Mouse (Mus musculus): ENCODE results near the gene Ttyh3. TPM values are rescaled to one million over a fixed set of nuclear protein-coding genes. Genes with fewer than 3 reads are reported as not detected.

Gene Ttyh3
- polyA plus RNA-seq, 1 experiment from 2014 or later: 17.0 TPM

- Histone ChIP-seq H3K9ac (ENCODE audit: low read depth, low read length) (peak overlapping the region; percentile 99), H3K27ac (ENCODE audit: low read length) (no peak overlapping the region), H3K36me3 (ENCODE audit: control insufficient read depth, insufficient read depth, low read length) (no peaks in the 10 kb centered on the region), H3K4me1 (ENCODE audit: control insufficient read depth, insufficient read depth, low read length) (peaks cover 48% of the 10 kb centered on the region), H3K9me3 (ENCODE audit: control insufficient read depth, low read length) (no peaks in the 10 kb centered on the region), H3K4me2 (ENCODE audit: low read depth, low read length) (peak overlapping the region; percentile 77; the same call in 1 of the 2 replicates), H3K4me3 (ENCODE audit: low read length) (no peak overlapping the region), H3K27me3 (replicated peaks; ENCODE audit: control insufficient read depth, insufficient read depth, low read length) (no peaks in the 10 kb centered on the region)
- no peak for ATAC-seq
- 87% methylated on average over 6 of the region's 6 CpGs for WGBS
Measured at GRCm38 (mm10) chr5:140646171-140646570, 2.7 kb downstream of the Ttyh3 start.

GRCm38 (mm10) chr5:140645454-140645853 lies 3.4 kb downstream of the Ttyh3 start:
- Histone ChIP-seq H3K4me1 (ENCODE audit: control insufficient read depth, insufficient read depth, low read length) (peaks cover 51% of the 10 kb centered on the region), H3K4me2 (ENCODE audit: low read depth, low read length) (no peak overlapping the region), H3K36me3 (ENCODE audit: control insufficient read depth, insufficient read depth, low read length) (no peaks in the 10 kb centered on the region), H3K9me3 (ENCODE audit: control insufficient read depth, low read length) (no peaks in the 10 kb centered on the region), H3K27me3 (replicated peaks; ENCODE audit: control insufficient read depth, insufficient read depth, low read length) (no peaks in the 10 kb centered on the region), H3K9ac (ENCODE audit: low read depth, low read length) (peak overlapping the region; percentile 6; the same call in 1 of the 2 replicates), H3K27ac (ENCODE audit: low read length) (no peak overlapping the region), H3K4me3 (ENCODE audit: low read length) (no peak overlapping the region)
- WGBS: 89% methylated on average over 4 of the region's 4 CpGs
- ATAC-seq: no peak

GRCm38 (mm10) chr5:140644702-140645201 lies 4.1 kb downstream of the Ttyh3 start:
- 68% methylated on average over 15 of the region's 15 CpGs for WGBS

GRCm38 (mm10) chr5:140644263-140644662 lies 4.6 kb downstream of the Ttyh3 start:
- Histone ChIP-seq H3K4me3 (ENCODE audit: low read length) (no peak overlapping the region), H3K9me3 (ENCODE audit: control insufficient read depth, low read length) (no peaks in the 10 kb centered on the region), H3K4me1 (ENCODE audit: control insufficient read depth, insufficient read depth, low read length) (peaks cover 41% of the 10 kb centered on the region), H3K27ac (ENCODE audit: low read length) (no peak overlapping the region), H3K36me3 (ENCODE audit: control insufficient read depth, insufficient read depth, low read length) (no peaks in the 10 kb centered on the region), H3K27me3 (replicated peaks; ENCODE audit: control insufficient read depth, insufficient read depth, low read length) (no peaks in the 10 kb centered on the region), H3K4me2 (ENCODE audit: low read depth, low read length) (no peak overlapping the region), H3K9ac (ENCODE audit: low read depth, low read length) (no peak overlapping the region)
- 87% methylated on average over 6 of the region's 6 CpGs for WGBS
- ATAC-seq: no peak

More at GRCm38 (mm10) chr5:140644702-140645201, 4.1 kb downstream of the Ttyh3 start:
- Histone ChIP-seq H3K9me3 (ENCODE audit: control insufficient read depth, low read length) (no peaks in the 10 kb centered on the region), H3K4me3 (ENCODE audit: low read length) (no peak overlapping the region), H3K27ac (ENCODE audit: low read length) (no peak overlapping the region), H3K27me3 (replicated peaks; ENCODE audit: control insufficient read depth, insufficient read depth, low read length) (no peaks in the 10 kb centered on the region), H3K4me1 (ENCODE audit: control insufficient read depth, insufficient read depth, low read length) (peaks cover 45% of the 10 kb centered on the region), H3K9ac (ENCODE audit: low read depth, low read length) (peak overlapping the region; percentile 12; the same call in 1 of the 2 replicates), H3K36me3 (ENCODE audit: control insufficient read depth, insufficient read depth, low read length) (no peaks in the 10 kb centered on the region), H3K4me2 (ENCODE audit: low read depth, low read length) (no peak overlapping the region)
- no peak for ATAC-seq

GRCm38 (mm10) chr5:140642076-140642475 lies 6.8 kb downstream of the Ttyh3 start:
- Histone ChIP-seq H3K4me1 (ENCODE audit: control insufficient read depth, insufficient read depth, low read length) (peaks cover 35% of the 10 kb centered on the region), H3K9ac (ENCODE audit: low read depth, low read length) (no peak overlapping the region), H3K4me2 (ENCODE audit: low read depth, low read length) (no peak overlapping the region), H3K27me3 (replicated peaks; ENCODE audit: control insufficient read depth, insufficient read depth, low read length) (no peaks in the 10 kb centered on the region), H3K4me3 (ENCODE audit: low read length) (no peak overlapping the region), H3K9me3 (ENCODE audit: control insufficient read depth, low read length) (no peaks in the 10 kb centered on the region), H3K27ac (ENCODE audit: low read length) (no peak overlapping the region), H3K36me3 (ENCODE audit: control insufficient read depth, insufficient read depth, low read length) (0 out of 2 replicates have a peak, but pooled peaks cover 2% of the 10 kb centered on the region)
- ATAC-seq: no peak
- 72% methylated on average over 3 of the region's 3 CpGs for WGBS

- peaks cover 28% of the 10 kb centered on the region for H3K4me1 ChIP-seq (ENCODE audit: control insufficient read depth, insufficient read depth, low read length)
- H3K9ac ChIP-seq (ENCODE audit: low read depth, low read length): no peak overlapping the region
- no peak overlapping the region for H3K4me3 ChIP-seq (ENCODE audit: low read length)
- H3K27ac ChIP-seq (ENCODE audit: low read length): peak overlapping the region; percentile 21
- WGBS: 58% methylated on average over 10 of the region's 10 CpGs
- H3K4me2 ChIP-seq (ENCODE audit: low read depth, low read length): no peak overlapping the region
- H3K9me3 ChIP-seq (ENCODE audit: control insufficient read depth, low read length): no peaks in the 10 kb centered on the region
- 0 out of 2 replicates have a peak, but pooled peaks cover 2% of the 10 kb centered on the region for H3K36me3 ChIP-seq (ENCODE audit: control insufficient read depth, insufficient read depth, low read length)
- H3K27me3 ChIP-seq (replicated peaks; ENCODE audit: control insufficient read depth, insufficient read depth, low read length): no peaks in the 10 kb centered on the region
- peak; percentile 14; the same call in 1 of the 2 replicates for ATAC-seq
Measured at GRCm38 (mm10) chr5:140641254-140641928, 7.4 kb downstream of the Ttyh3 start.

GRCm38 (mm10) chr5:140640812-140641211 lies 8.0 kb downstream of the Ttyh3 start:
- no peak for ATAC-seq
- Histone ChIP-seq H3K4me1 (ENCODE audit: control insufficient read depth, insufficient read depth, low read length) (peaks cover 22% of the 10 kb centered on the region), H3K4me2 (ENCODE audit: low read depth, low read length) (no peak overlapping the region), H3K9me3 (ENCODE audit: control insufficient read depth, low read length) (no peaks in the 10 kb centered on the region), H3K36me3 (ENCODE audit: control insufficient read depth, insufficient read depth, low read length) (peaks cover 2% of the 10 kb centered on the region; the same call in 1 of the 2 replicates), H3K27me3 (replicated peaks; ENCODE audit: control insufficient read depth, insufficient read depth, low read length) (no peaks in the 10 kb centered on the region), H3K27ac (ENCODE audit: low read length) (peak overlapping the region; percentile 21; the same call in 1 of the 2 replicates), H3K4me3 (ENCODE audit: low read length) (no peak overlapping the region), H3K9ac (ENCODE audit: low read depth, low read length) (no peak overlapping the region)
- WGBS: 74% methylated on average over 2 of the region's 2 CpGs

GRCm38 (mm10) chr5:140639871-140640270 lies 9.0 kb downstream of the Ttyh3 start:
- Histone ChIP-seq H3K4me1 (ENCODE audit: control insufficient read depth, insufficient read depth, low read length) (peaks cover 13% of the 10 kb centered on the region), H3K36me3 (ENCODE audit: control insufficient read depth, insufficient read depth, low read length) (peaks cover 9% of the 10 kb centered on the region), H3K4me2 (ENCODE audit: low read depth, low read length) (no peak overlapping the region), H3K9me3 (ENCODE audit: control insufficient read depth, low read length) (no peaks in the 10 kb centered on the region), H3K27ac (ENCODE audit: low read length) (no peak overlapping the region), H3K9ac (ENCODE audit: low read depth, low read length) (0 out of 2 replicates have a peak overlapping the region, but pooled peaks have one; percentile 4), H3K27me3 (replicated peaks; ENCODE audit: control insufficient read depth, insufficient read depth, low read length) (no peaks in the 10 kb centered on the region), H3K4me3 (ENCODE audit: low read length) (no peak overlapping the region)
- WGBS: 85% methylated on average over 14 of the region's 14 CpGs
- ATAC-seq: no peak

- no peak overlapping the region for H3K4me3 ChIP-seq (ENCODE audit: low read length)
- H3K9ac ChIP-seq (ENCODE audit: low read depth, low read length): 0 out of 2 replicates have a peak overlapping the region, but pooled peaks have one; percentile 3
- no peaks in the 10 kb centered on the region for H3K9me3 ChIP-seq (ENCODE audit: control insufficient read depth, low read length)
- 86% methylated on average over 4 of the region's 4 CpGs for WGBS
- H3K27me3 ChIP-seq (replicated peaks; ENCODE audit: control insufficient read depth, insufficient read depth, low read length): no peaks in the 10 kb centered on the region
- ATAC-seq: no peak
- no peak overlapping the region for H3K27ac ChIP-seq (ENCODE audit: low read length)
- H3K4me1 ChIP-seq (ENCODE audit: control insufficient read depth, insufficient read depth, low read length): peaks cover 11% of the 10 kb centered on the region
- H3K36me3 ChIP-seq (ENCODE audit: control insufficient read depth, insufficient read depth, low read length): peaks cover 10% of the 10 kb centered on the region
- no peak overlapping the region for H3K4me2 ChIP-seq (ENCODE audit: low read depth, low read length)
Measured at GRCm38 (mm10) chr5:140639312-140639711, 9.5 kb downstream of the Ttyh3 start.
